Mouse (Mus musculus) MEL (cell line): ENCODE results near the gene Sgpl1. TPM values are rescaled to one million over a fixed set of nuclear protein-coding genes. Genes with fewer than 3 reads are reported as not detected.

ENCODE experiments used
- DNase-seq: peaks from one replicate; pipeline ENCODE4 v3.0.0; 2011; ENCODE audit warnings: low read depth, low spot score
- H3K27ac ChIP-seq: 2 replicates; pipeline ENCODE4 v1.5.1; 2012; ENCODE audit warnings: low read depth, mild to moderate bottlenecking, control low read depth, low read length, moderate library complexity; ENCODE audit not compliant: control insufficient read depth
- H3K27me3 ChIP-seq, 2 experiments: fragments of 150-350 bp in 1 of 2; sonication (generic) in 1 of 2; 2 replicates each; pipeline ENCODE4 v1.6.1; 2012; ENCODE audit warnings: low read length in 2 of 2, mild to moderate bottlenecking in 2 of 2, improper control_type of control experiment in 1 of 2, moderate library complexity in 1 of 2; ENCODE audit not compliant: insufficient read depth in 2 of 2, control insufficient read depth in 1 of 2
- H3K36me3 ChIP-seq, 2 experiments: 2 replicates each; pipeline ENCODE4 v1.6.1; 2012 to 2014; ENCODE audit warnings: low read length in 2 of 2, improper control_type of control experiment in 1 of 2, inconsistent platforms in 1 of 2, mild to moderate bottlenecking in 1 of 2; ENCODE audit not compliant: insufficient read depth in 2 of 2, control insufficient read depth in 1 of 2
- H3K4me1 ChIP-seq, 2 experiments: fragments of 150-350 bp in 1 of 2; sonication (generic) in 1 of 2; 2 replicates each; pipeline ENCODE4 v1.6.1; 2012; ENCODE audit warnings: low read length in 2 of 2, improper control_type of control experiment in 1 of 2, mild to moderate bottlenecking in 1 of 2; ENCODE audit not compliant: insufficient read depth in 2 of 2, control insufficient read depth in 1 of 2
- H3K4me3 ChIP-seq, 2 experiments: fragments of 150-350 bp in 1 of 2; sonication (generic) in 1 of 2; 2 replicates each; pipeline ENCODE4 v1.5.1; 2012; ENCODE audit warnings: low read depth in 2 of 2, low read length in 2 of 2, mild to moderate bottlenecking in 2 of 2, moderate library complexity in 2 of 2, control low read depth in 1 of 2, improper control_type of control experiment in 1 of 2; ENCODE audit not compliant: control insufficient read depth in 1 of 2, insufficient read depth in 1 of 2
- H3K79me2 ChIP-seq: 2 replicates; pipeline ENCODE4 v1.6.1; 2012; ENCODE audit warnings: mild to moderate bottlenecking, low read length, moderate library complexity; ENCODE audit not compliant: control insufficient read depth, poor library complexity, insufficient read depth
- H3K9ac ChIP-seq: 2 replicates; pipeline ENCODE4 v1.6.1; 2012; ENCODE audit warnings: low read depth, mild to moderate bottlenecking, control low read depth, low read length, moderate library complexity; ENCODE audit not compliant: control insufficient read depth, poor library complexity, severe bottlenecking
- H3K9me3 ChIP-seq: fragments of 150-350 bp; sonication (generic); replicated peaks from 2 replicates; pipeline ENCODE4 v1.6.1; 2012; ENCODE audit warnings: mild to moderate bottlenecking, low read length, improper control_type of control experiment, moderate library complexity; ENCODE audit not compliant: insufficient read depth
- BHLHE40 ChIP-seq: IDR thresholded peaks from 2 replicates; pipeline ENCODE4 v1.6.1; 2012; ENCODE audit warnings: low read depth, mild to moderate bottlenecking, inconsistent platforms, low read length, improper control_type of control experiment, borderline replicate concordance
- CHD1 ChIP-seq: IDR thresholded peaks from 2 replicates; pipeline ENCODE4 v1.6.1; 2012; ENCODE audit warnings: low read depth, mild to moderate bottlenecking, inconsistent platforms, low read length, improper control_type of control experiment
- CHD2 ChIP-seq: IDR thresholded peaks from 2 replicates; pipeline ENCODE4 v1.6.1; 2011; ENCODE audit warnings: low read length, improper control_type of control experiment
- E2F4 ChIP-seq: IDR thresholded peaks from 2 replicates; pipeline ENCODE4 v1.6.1; 2011; ENCODE audit warnings: low read depth, low read length, improper control_type of control experiment, borderline replicate concordance
- ELF1 ChIP-seq: IDR thresholded peaks from 2 replicates; pipeline ENCODE4 v1.6.1; 2014; ENCODE audit warnings: low read depth, mild to moderate bottlenecking, inconsistent platforms, low read length, improper control_type of control experiment, moderate library complexity
- EP300 ChIP-seq, 2 experiments: IDR thresholded peaks; 2 replicates each; pipeline ENCODE4 v1.6.1; 2011; ENCODE audit warnings: improper control_type of control experiment in 2 of 2, low read length in 2 of 2, low read depth in 1 of 2, mild to moderate bottlenecking in 1 of 2
- ETS1 ChIP-seq: IDR thresholded peaks from 2 replicates; pipeline ENCODE4 v1.6.1; 2012; ENCODE audit warnings: low read depth, mild to moderate bottlenecking, inconsistent platforms, low read length, improper control_type of control experiment, moderate library complexity
- GABPA ChIP-seq: IDR thresholded peaks from 2 replicates; pipeline ENCODE4 v1.6.1; 2012; ENCODE audit warnings: low read depth, mild to moderate bottlenecking, inconsistent platforms, low read length, improper control_type of control experiment, moderate library complexity
- GATA1 ChIP-seq: IDR thresholded peaks from 2 replicates; pipeline ENCODE4 v1.6.1; 2011; ENCODE audit warnings: low read depth, low read length, improper control_type of control experiment
- JUND ChIP-seq: IDR thresholded peaks from 2 replicates; pipeline ENCODE4 v1.6.1; 2011; ENCODE audit warnings: low read depth, mild to moderate bottlenecking, improper control_type of control experiment, low read length
- KAT2A ChIP-seq: conservative IDR thresholded peaks from 2 replicates; pipeline ENCODE4 v1.6.1; 2012; ENCODE audit warnings: low read depth, low read length, improper control_type of control experiment, inconsistent platforms
- MAFK ChIP-seq: IDR thresholded peaks from 2 replicates; pipeline ENCODE4 v1.6.1; 2011; ENCODE audit warnings: low read depth, mild to moderate bottlenecking, low read length, improper control_type of control experiment, borderline replicate concordance
- MAZ ChIP-seq: IDR thresholded peaks from 2 replicates; pipeline ENCODE4 v1.6.1; 2012; ENCODE audit warnings: low read depth, mild to moderate bottlenecking, inconsistent platforms, low read length, improper control_type of control experiment
- MXI1 ChIP-seq: IDR thresholded peaks from 2 replicates; pipeline ENCODE4 v1.6.1; 2011; ENCODE audit warnings: mild to moderate bottlenecking, low read depth, low read length, improper control_type of control experiment
- MYC ChIP-seq: IDR thresholded peaks from 2 replicates; pipeline ENCODE4 v1.6.1; 2011; ENCODE audit warnings: low read depth, mild to moderate bottlenecking, low read length, improper control_type of control experiment, moderate library complexity
- NELFE ChIP-seq: IDR thresholded peaks from 2 replicates; pipeline ENCODE4 v1.6.1; 2011; ENCODE audit warnings: low read depth, low read length, improper control_type of control experiment
- NRF1 ChIP-seq: IDR thresholded peaks from 2 replicates; pipeline ENCODE4 v1.6.1; 2014; ENCODE audit warnings: low read depth, mild to moderate bottlenecking, inconsistent platforms, low read length, improper control_type of control experiment, moderate library complexity; ENCODE audit not compliant: poor library complexity, insufficient read depth, severe bottlenecking
- POLR2A ChIP-seq, 2 experiments: IDR thresholded peaks; 2 replicates each; pipeline ENCODE4 v1.6.1; 2011 to 2012; ENCODE audit warnings: low read length in 2 of 2, mild to moderate bottlenecking in 2 of 2, control low read depth in 1 of 2, improper control_type of control experiment in 1 of 2, low read depth in 1 of 2, moderate library complexity in 1 of 2; ENCODE audit not compliant: control insufficient read depth in 1 of 2, insufficient read depth in 1 of 2, poor library complexity in 1 of 2
- POLR2AphosphoS5 ChIP-seq: IDR thresholded peaks from 2 replicates; pipeline ENCODE4 v1.6.1; 2012; ENCODE audit warnings: low read depth, borderline replicate concordance, mild to moderate bottlenecking, inconsistent platforms, low read length, moderate library complexity, mixed read lengths
- RAD21 ChIP-seq: IDR thresholded peaks from 2 replicates; pipeline ENCODE4 v1.6.1; 2011; ENCODE audit warnings: mild to moderate bottlenecking, low read depth, low read length, improper control_type of control experiment
- RCOR1 ChIP-seq: IDR thresholded peaks from 2 replicates; pipeline ENCODE4 v1.6.1; 2012; ENCODE audit warnings: low read depth, mild to moderate bottlenecking, inconsistent platforms, low read length, improper control_type of control experiment
- TCF12 ChIP-seq: IDR thresholded peaks from 2 replicates; pipeline ENCODE4 v1.6.1; 2014; ENCODE audit warnings: low read depth, mild to moderate bottlenecking, inconsistent platforms, low read length, improper control_type of control experiment, moderate library complexity
- UBTF ChIP-seq: IDR thresholded peaks from 2 replicates; pipeline ENCODE4 v1.6.1; 2012; ENCODE audit warnings: low read depth, mild to moderate bottlenecking, inconsistent platforms, low read length, improper control_type of control experiment, moderate library complexity, borderline replicate concordance; ENCODE audit not compliant: insufficient read depth
- USF1 ChIP-seq: IDR thresholded peaks from 2 replicates; pipeline ENCODE4 v1.6.1; 2014; ENCODE audit warnings: low read depth, mild to moderate bottlenecking, inconsistent platforms, low read length, improper control_type of control experiment, moderate library complexity
- ZKSCAN1 ChIP-seq: IDR thresholded peaks from 2 replicates; pipeline ENCODE4 v1.6.1; 2012; ENCODE audit warnings: low read depth, mild to moderate bottlenecking, inconsistent platforms, low read length, improper control_type of control experiment, moderate library complexity
- ZNF384 ChIP-seq: IDR thresholded peaks from 2 replicates; pipeline ENCODE4 v1.6.1; 2012; ENCODE audit warnings: low read depth, mild to moderate bottlenecking, inconsistent platforms, low read length, improper control_type of control experiment
- polyA plus RNA-seq, 2 experiments: library from polyadenylated mRNA; stranded (reverse) in 1 of 2; unstranded in 1 of 2; fragments of >175 nt in 1 of 2; fragments of >200 nt in 1 of 2; gene quantifications; 2 replicates each; pipeline versions ENCODE4 v1.2.1 to v1.2.4; 2012; ENCODE audit warnings: low replicate concordance in 2 of 2, low read depth in 1 of 2; ENCODE audit not compliant: insufficient read length in 2 of 2, insufficient read depth in 1 of 2, missing spikeins in 1 of 2
- total RNA-seq: library from RNA; depleted of rRNA; stranded (reverse); fragments of 300-350 nt; gene quantifications from 2 replicates; pipeline ENCODE4 v1.2.3, GENCODE M21; 2012

Gene Sgpl1
- total and polyA plus RNA-seq, 3 experiments = 8.7 to 11.7 TPM; not detected in 1

GRCm38 (mm10) chr10:61158594-61158993 lies 11.1 kb upstream of the Sgpl1 start:
- no peak for DNase-seq
- H3K36me3 ChIP-seq = peaks cover 0 to 5% of the 10 kb centered on the region in 2 experiments; a peak in 2 of 4 replicates
- no peak overlapping the region for H3K9ac ChIP-seq
- no peak overlapping the region for H3K4me3 ChIP-seq
- H3K79me2 ChIP-seq = no peaks in the 10 kb centered on the region
- TF ChIP-seq ZKSCAN1 (no peak), JUND (no peak), EP300 (IDR thresholded peaks at IDR 0.05; ENCODE audit: low read depth in 1 of 2, low read length in 2 of 2) (no peak), CHD2 (no peak), ETS1 (no peak), E2F4 (no peak), USF1 (no peak), UBTF (no peak), GATA1 (no peak), KAT2A (no peak), ELF1 (no peak), RCOR1 (no peak), ZNF384 (no peak), TCF12 (no peak), BHLHE40 (no peak)
- TF ChIP-seq, all 39 proteins: peak for 0
- Histone ChIP-seq H3K4me1 (peaks cover 0 to 12% of the 10 kb centered on the region in 2 experiments), H3K27me3 (no peaks in the 10 kb centered on the region; a peak in 1 of 4 replicates), H3K27ac (no peak overlapping the region), H3K9me3 (no peaks in the 10 kb centered on the region)

DNA sequence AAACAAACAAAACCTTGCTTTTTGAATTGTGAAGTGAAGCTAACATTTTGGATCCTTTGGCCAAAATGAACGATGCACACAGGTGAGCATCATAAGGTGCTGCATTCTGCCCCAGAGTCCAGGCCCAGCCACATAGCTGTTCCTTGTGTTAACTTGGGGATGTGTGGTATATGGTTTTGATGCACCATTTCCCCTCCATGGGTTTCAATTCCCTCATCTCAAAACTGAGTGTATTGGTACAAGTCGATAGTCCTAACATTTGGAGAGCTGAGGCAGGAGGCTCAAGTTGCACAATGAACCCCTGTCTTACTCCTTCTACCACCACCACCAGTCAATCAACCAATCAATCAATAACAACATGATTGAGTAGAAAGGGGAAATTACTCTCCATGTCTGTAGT lies 8.9 kb upstream of the Sgpl1 start:
- peaks cover 0 to 8% of the 10 kb centered on the region in 2 experiments; a peak in 2 of 4 replicates for H3K36me3 ChIP-seq
- H3K27ac ChIP-seq = no peak overlapping the region
- H3K27me3 ChIP-seq = no peaks in the 10 kb centered on the region; a peak in 1 of 4 replicates
- no peak overlapping the region for H3K9ac ChIP-seq
- no peak overlapping the region for H3K4me3 ChIP-seq
- no peak for TF ChIP-seq MXI1
- H3K79me2 ChIP-seq = no peaks in the 10 kb centered on the region
- peaks cover 0 to 15% of the 10 kb centered on the region in 2 experiments for H3K4me1 ChIP-seq
- H3K9me3 ChIP-seq = no peaks in the 10 kb centered on the region
- no peak for DNase-seq

- no peak overlapping the region for H3K4me3 ChIP-seq
- H3K9ac ChIP-seq = no peak overlapping the region
- TF ChIP-seq POLR2A (IDR thresholded peaks at IDR 0.05; ENCODE audit: control insufficient read depth in 1 of 2, insufficient read depth in 1 of 2, low read depth in 1 of 2, low read length in 2 of 2, poor library complexity in 1 of 2) = no peak
- no peak for TF ChIP-seq BHLHE40
- TF ChIP-seq TCF12 = no peak
- TF ChIP-seq CHD1 = no peak
- TF ChIP-seq ZNF384 = no peak
- no peak for TF ChIP-seq POLR2AphosphoS5
- TF ChIP-seq MYC = no peak
- TF ChIP-seq NELFE = no peak
- TF ChIP-seq E2F4 = no peak
- no peak for TF ChIP-seq MAZ
- no peak for TF ChIP-seq RAD21
- TF ChIP-seq RCOR1 = no peak
- TF ChIP-seq MAFK = no peak
- TF ChIP-seq NRF1 = no peak
- TF ChIP-seq GABPA = no peak
- TF ChIP-seq JUND = no peak
- no peak for DNase-seq
- peaks cover 0 to 10% of the 10 kb centered on the region in 2 experiments; a peak in 2 of 4 replicates for H3K36me3 ChIP-seq
- H3K79me2 ChIP-seq = no peaks in the 10 kb centered on the region
- H3K27ac ChIP-seq = no peak overlapping the region
- no peaks in the 10 kb centered on the region for H3K9me3 ChIP-seq
- H3K4me1 ChIP-seq = peaks cover 0 to 15% of the 10 kb centered on the region in 2 experiments
- no peaks in the 10 kb centered on the region; a peak in 1 of 4 replicates for H3K27me3 ChIP-seq
Measured at GRCm38 (mm10) chr10:61155611-61156010, 8.1 kb upstream of the Sgpl1 start.
